Mouse (Mus musculus) frontal cortex, adult 2 months (tissue): ENCODE measurements at regions not wholly inside any gene's neighbourhood (a gene's known extent, or its start where the extent isn't known, plus 50 kb on each side); places are given as distances from the start of the nearest gene placed in this dataset.

Experiments used
- DNase-seq, 2 experiments: peaks; one replicate each; pipeline ENCODE4 v3.0.0; 2022; ENCODE audit warnings: low spot score in 1 of 2; ENCODE audit errors: extremely low spot score in 1 of 2

GRCm38 (mm10) chr8:53695323-53695722 lies 56.5 kb upstream of the Neil3 start:
- peak in 1 of 2 experiments; percentile 36 for DNase-seq
